Mouse (Mus musculus) testis, adult 2 months (tissue): ENCODE data around the gene Lyz1.
"Not testable (repeated sequence)": the region's sequence is repeated elsewhere in the genome, so short reads cannot be mapped to it uniquely, and the experiment has no call there.

Experiments
- CTCF ChIP-seq: fragments of 200-500 bp; IDR thresholded peaks from 2 replicates; pipeline ENCODE4 v1.5.1; 2012; ENCODE audit warnings: low read depth, mild to moderate bottlenecking, inconsistent platforms, low read length, moderate library complexity; ENCODE audit not compliant: control insufficient read depth, insufficient read depth, insufficient replicate concordance
- POLR2A ChIP-seq: fragments of 200-500 bp; IDR thresholded peaks from 2 replicates; pipeline ENCODE4 v1.6.1; 2012; ENCODE audit warnings: low read depth, mild to moderate bottlenecking, inconsistent platforms, low read length, moderate library complexity; ENCODE audit not compliant: control insufficient read depth

DNA sequence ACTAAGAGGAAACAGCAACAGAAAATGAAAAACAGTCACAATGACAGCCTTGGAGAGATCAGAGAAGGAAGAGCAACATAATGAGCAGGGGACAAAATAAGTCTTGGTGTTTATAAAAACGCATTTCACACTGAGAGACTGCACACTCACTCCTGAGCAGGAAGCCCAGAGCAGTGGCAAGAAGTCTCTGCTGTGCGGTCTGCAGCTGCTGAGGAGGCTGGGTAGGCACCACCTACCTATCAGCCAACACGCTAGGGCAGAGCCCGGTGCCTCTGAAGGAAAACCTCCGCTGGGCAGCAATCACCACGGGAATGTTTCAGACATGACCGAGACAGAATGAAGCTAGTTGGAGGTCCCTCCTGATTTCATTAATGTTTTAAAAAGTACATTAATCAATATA lies 7.1 kb downstream of the Lyz1 start:
- TF ChIP-seq CTCF, POLR2A: not testable (repeated sequence)
